Comparison of ENCODE assay signal across 10 mouse cellular contexts in genomic region chr13:3896913-3897312, GRCm38 (mm10). TPM values are rescaled to one million over a fixed set of nuclear protein-coding genes. Genes with fewer than 3 reads are reported as not detected.
DNase-seq lines count a peak whose midpoint lies in the region; ATAC-seq and TF ChIP-seq lines count a peak whose summit lies in the region.
"Had no signal": no experiment of that assay in that cellular context is flagged by ENCODE, and none has a peak within 500 bp of the region (broad histone marks: within the 10 kb centered on the region; RNA-seq: fewer than 3 reads in every experiment).

No protein-coding gene starts in this region.

- DNase-seq in liver (peak; percentile 82), Patski (ENCODE audit: low read depth, low spot score) (no peak)
- no peak for DNase-seq in liver, embryonic 11.5 days (ENCODE audit: low spot score)
- DNase-seq in cerebellum, postnatal 25 days = peak; percentile 77 to 87
- peak; percentile 46 for DNase-seq in gastrocnemius, postnatal 25 days
- DNase-seq in layer of hippocampus, postnatal 36 days = peak; percentile 55 to 62
- peak; percentile 35 for DNase-seq in testis, postnatal 14 days (ENCODE audit: low spot score)

- in situ Hi-C loops in Patski (cut with MboI; ENCODE audit: low pct_unique_long_range_greater_than_20kb) = loop anchor here (5.0 kb wide), 2 partner anchors 105 to 230 kb away; no protein-coding TSS in a partner anchor

- 38% methylated on average over 5 of the region's 5 CpGs for WGBS in liver, embryonic 11.5 days

- H3K27me3 ChIP-seq in liver, embryonic 11.5 days (replicated peaks; ENCODE audit: control insufficient read depth, insufficient read depth, low read length) = no peaks in the 10 kb centered on the region
- no peaks in the 10 kb centered on the region for H3K27me3 ChIP-seq in Patski

- POLR2A ChIA-PET in Patski (lab: Charles Lee) = no interaction called here

- CTCF ChIA-PET in Patski (lab: Charles Lee) = interaction anchor here (0.6 to 4.6 kb wide), 8 partner anchors 131 to 237 kb away, joined by 3 to 43 read pairs (median 4); no protein-coding TSS in a partner anchor

- no peak for ATAC-seq in liver, embryonic 11.5 days (replicated peaks; ENCODE audit: low FRiP score)
- no peak for ATAC-seq in Patski
- peak; percentile 65 for ATAC-seq in monocyte, adult 5-6 weeks (replicated peaks; ENCODE audit: insufficient number of reproducible peaks, low FRiP score, low TSS enrichment, poor library complexity, severe bottlenecking)

- peaks cover 16% of the 10 kb centered on the region for H3K4me1 ChIP-seq in liver, embryonic 11.5 days (replicated peaks; ENCODE audit: control insufficient read depth, insufficient read depth, low read length)

- no peak overlapping the region for H3K9ac ChIP-seq in liver, embryonic 11.5 days (ENCODE audit: low read depth, low read length)

- H3K36me3 ChIP-seq in liver, embryonic 11.5 days (ENCODE audit: control insufficient read depth, insufficient read depth, low read length) = peaks cover 4% of the 10 kb centered on the region; the same call in 1 of the 2 replicates

- peak; percentile 94 for TF ChIP-seq CTCF in Patski (IDR thresholded peaks at IDR 0.05)

- H3K4me3 ChIP-seq in liver, embryonic 11.5 days (ENCODE audit: low read depth, low read length) = no peak overlapping the region

- no peaks in the 10 kb centered on the region for H3K9me3 ChIP-seq in liver, embryonic 11.5 days (ENCODE audit: control insufficient read depth, low read length)

- H3K4me2 ChIP-seq in liver, embryonic 11.5 days = no peak overlapping the region

- H3K27ac ChIP-seq in liver, embryonic 11.5 days (ENCODE audit: low read depth, low read length) = no peak overlapping the region

RNA-seq across cellular contexts. Expression of gene Net1, which starts 21.1 kb away (rescaled TPM):
- 95.0 and 103 TPM in 2 replicates for polyA plus RNA-seq in liver, embryonic 11.5 days (2014; fragmentation: Nextera tagmentation; extraction: Ambion mirVana)
- 319 TPM for polyA plus RNA-seq in Patski (2021)
- 10 to 100 TPM; 38.7 to 43.5 TPM for total RNA-seq in gastrocnemius, postnatal 25 days (2021)
- total RNA-seq in layer of hippocampus, postnatal 36 days (2021) = 10 to 100 TPM; 40.3 to 46.1 TPM
- total RNA-seq in monocyte, adult 5-6 weeks (2017) = 24.7 to 34.8 TPM (median 25.9 TPM) in 3 replicates

RNA-seq across cellular contexts. Expression of gene Tubal3, which starts 21.2 kb away (rescaled TPM):
- polyA plus RNA-seq in liver, embryonic 11.5 days (2014; fragmentation: Nextera tagmentation; extraction: Ambion mirVana) = not detected in 2 replicates
- polyA plus RNA-seq in Patski (2021) = not detected
- not detected for total RNA-seq in gastrocnemius, postnatal 25 days (2021)
- total RNA-seq in layer of hippocampus, postnatal 36 days (2021) = not detected
- not detected in 3 replicates for total RNA-seq in monocyte, adult 5-6 weeks (2017)
- total RNA-seq: gastrocnemius, postnatal 36 days had no signal
- polyA plus RNA-seq: neural tube, embryonic 14.5 days had no signal

RNA-seq across cellular contexts. Expression of gene Calm5, which starts 42.9 kb away (rescaled TPM):
- polyA plus RNA-seq in liver, embryonic 11.5 days (2014; fragmentation: Nextera tagmentation; extraction: Ambion mirVana) = not detected in 2 replicates
- not detected for polyA plus RNA-seq in Patski (2021)
- not detected for total RNA-seq in gastrocnemius, postnatal 25 days (2021)
- total RNA-seq in layer of hippocampus, postnatal 36 days (2021) = not detected
- total RNA-seq in monocyte, adult 5-6 weeks (2017) = not detected in 3 replicates
- total RNA-seq: gastrocnemius, postnatal 36 days had no signal
- polyA plus RNA-seq: neural tube, embryonic 14.5 days had no signal

RNA-seq across cellular contexts. Expression of gene Ucn3, which starts 48.2 kb away (rescaled TPM):
- not detected in 2 replicates for polyA plus RNA-seq in liver, embryonic 11.5 days (2014; fragmentation: Nextera tagmentation; extraction: Ambion mirVana)
- polyA plus RNA-seq in Patski (2021) = not detected
- not detected for total RNA-seq in gastrocnemius, postnatal 25 days (2021)
- total RNA-seq in layer of hippocampus, postnatal 36 days (2021) = not detected
- not detected in 3 replicates for total RNA-seq in monocyte, adult 5-6 weeks (2017)
- total RNA-seq: gastrocnemius, postnatal 36 days had no signal
- polyA plus RNA-seq: neural tube, embryonic 14.5 days had no signal

RNA-seq across cellular contexts. Expression of gene Calm4, which starts 59.4 kb away (rescaled TPM):
- not detected in 2 replicates for polyA plus RNA-seq in liver, embryonic 11.5 days (2014; fragmentation: Nextera tagmentation; extraction: Ambion mirVana)
- polyA plus RNA-seq in Patski (2021) = not detected
- total RNA-seq in gastrocnemius, postnatal 25 days (2021) = not detected
- total RNA-seq in layer of hippocampus, postnatal 36 days (2021) = not detected
- total RNA-seq in monocyte, adult 5-6 weeks (2017) = not detected in 3 replicates
- total RNA-seq: gastrocnemius, postnatal 36 days had no signal
- polyA plus RNA-seq: neural tube, embryonic 14.5 days had no signal

Comparison
In these comparisons a context has a peak if more than half of its experiments do, and no peak if none do; other contexts are left out.
1. DNase-seq: peak in liver (single experiment), cerebellum, postnatal 25 days (2 of 2), gastrocnemius, postnatal 25 days (single experiment), layer of hippocampus, postnatal 36 days (2 of 2) and testis, postnatal 14 days (single experiment); none in liver, embryonic 11.5 days (single experiment) and Patski (single experiment).